Mouse (Mus musculus): Measurements from ENCODE around the gene Ccdc182.

Ccdc182 gene

GRCm38 (mm10) chr11:88330799-88331198, 36.9 kb downstream of the Ccdc182 start:
- peak; percentile 82 to 84 for DNase-seq

- DNase-seq = peak; percentile 58 to 60
Observed at GRCm38 (mm10) chr11:88331722-88332121, 37.9 kb downstream of the Ccdc182 start.

- DNase-seq = peak; percentile 82 to 85
Observed at GRCm38 (mm10) chr11:88332309-88332934, 38.6 kb downstream of the Ccdc182 start.

GRCm38 (mm10) chr11:88334893-88335292, 41.0 kb downstream of the Ccdc182 start:
- DNase-seq = no peak

- DNase-seq = no peak
Observed at GRCm38 (mm10) chr11:88337926-88338325, 44.1 kb downstream of the Ccdc182 start.
